Mouse (Mus musculus): Measurements from ENCODE around the gene Socs3. TPM values are rescaled to one million over a fixed set of nuclear protein-coding genes. Genes with fewer than 3 reads are reported as not detected.

The Socs3 gene
- 8.8 and 9.0 TPM in 2 replicates for total RNA-seq (2021)
- long read RNA-seq, transcript Socs3-201 (2 exons, 2,552 nt), result major isoform, 27 of 32 reads
- long read RNA-seq, partial matches to known transcripts, result 4 of 32 reads
- long read RNA-seq, other reads (novel, unspliced or antisense), result 1 of 32 reads

GRCm38 (mm10) chr11:117969945-117970872 is at the start of gene Socs3:
Gene Socs3, minus strand, starts transcription at chr11:117970047.
- DNase-seq, result peak; percentile 95

GRCm38 (mm10) chr11:118018328-118018727 is 48.5 kb upstream of the Socs3 start:
- no peak for DNase-seq

- DNase-seq, result no peak
Measured at GRCm38 (mm10) chr11:118015381-118016145, 45.7 kb upstream of the Socs3 start.

- DNase-seq, result no peak
Measured at GRCm38 (mm10) chr11:118014391-118014995, 44.6 kb upstream of the Socs3 start.

- no peak for DNase-seq
Measured at GRCm38 (mm10) chr11:118013339-118013738, 43.5 kb upstream of the Socs3 start.

- no peak for DNase-seq
Measured at GRCm38 (mm10) chr11:118012595-118012994, 42.7 kb upstream of the Socs3 start.

- no peak for DNase-seq
Measured at GRCm38 (mm10) chr11:118009865-118010571, 40.2 kb upstream of the Socs3 start.

- DNase-seq, result no peak
Measured at GRCm38 (mm10) chr11:118008843-118009242, 39.0 kb upstream of the Socs3 start.

- no peak for DNase-seq
Measured at GRCm38 (mm10) chr11:118008144-118008805, 38.4 kb upstream of the Socs3 start.

GRCm38 (mm10) chr11:118007460-118008143 is 37.8 kb upstream of the Socs3 start:
- peak; percentile 30 for DNase-seq

GRCm38 (mm10) chr11:118004217-118004616 is 34.4 kb upstream of the Socs3 start:
- DNase-seq, result no peak

- no peak for DNase-seq
Measured at GRCm38 (mm10) chr11:118003718-118004117, 33.9 kb upstream of the Socs3 start.

GRCm38 (mm10) chr11:118003176-118003575 is 33.3 kb upstream of the Socs3 start:
- peak; percentile 57 for DNase-seq

GRCm38 (mm10) chr11:118000565-118001215 is 30.8 kb upstream of the Socs3 start:
- DNase-seq, result peak; percentile 52

GRCm38 (mm10) chr11:118000083-118000482 is 30.2 kb upstream of the Socs3 start:
- no peak for DNase-seq

- no peak for DNase-seq
Measured at GRCm38 (mm10) chr11:117999260-117999934, 29.6 kb upstream of the Socs3 start.

- DNase-seq, result no peak
Measured at GRCm38 (mm10) chr11:117998356-117998755, 28.5 kb upstream of the Socs3 start.

GRCm38 (mm10) chr11:117997085-117997484 is 27.2 kb upstream of the Socs3 start:
- no peak for DNase-seq

- DNase-seq, result no peak
Measured at GRCm38 (mm10) chr11:117996066-117996465, 26.2 kb upstream of the Socs3 start.

Data from adrenal gland, postnatal 25 days (tissue).